Comparison of ENCODE assay signal across 29 mouse cellular contexts in genomic region chr15:100541426-100541825, GRCm38 (mm10). TPM values are rescaled to one million over a fixed set of nuclear protein-coding genes. Genes with fewer than 3 reads are reported as not detected.
A peak's percentile ranks its signal among the peaks of the same experiment; 100 is the strongest.
DNase-seq lines count a peak whose midpoint lies in the region; ATAC-seq and TF ChIP-seq lines count a peak whose summit lies in the region.
"Had no signal": no experiment of that assay in that cellular context is flagged by ENCODE, and none has a peak within 500 bp of the region (broad histone marks: within the 10 kb centered on the region; RNA-seq: fewer than 3 reads in every experiment).

No protein-coding gene starts in this region.

- no peaks in the 10 kb centered on the region for H3K27me3 ChIP-seq in heart, embryonic 10.5 days (ENCODE audit: insufficient read depth, poor library complexity, severe bottlenecking)
- H3K27me3 ChIP-seq in heart, embryonic 11.5 days (ENCODE audit: control insufficient read depth, insufficient read depth, low read length) = no peaks in the 10 kb centered on the region
- no peaks in the 10 kb centered on the region for H3K27me3 ChIP-seq in ES-Bruce4 (ENCODE audit: control insufficient read depth, insufficient read depth, low read length, poor library complexity, severe bottlenecking)
- H3K27me3 ChIP-seq: CH12.LX; embryonic facial prominence, embryonic 13.5 days; forebrain, embryonic 12.5 days; forebrain, embryonic 15.5 days; heart, embryonic 12.5 days; hindbrain, embryonic 13.5 days; intestine, embryonic 15.5 days had no signal

- in situ Hi-C loops in ES-E14 (cut with MboI; ENCODE audit: low sequenced_read_pairs in 2 of 2, unreplicated experiment in 2 of 2) = no loop called here

- TF ChIP-seq CTCF in ES-Bruce4 (IDR thresholded peaks at IDR 0.05; ENCODE audit: low read depth, low read length) = no peak

- no peak overlapping the region for H3K4me3 ChIP-seq in heart, embryonic 10.5 days
- no peak overlapping the region for H3K4me3 ChIP-seq in heart, embryonic 11.5 days (ENCODE audit: low read depth, low read length)
- H3K4me3 ChIP-seq in ES-Bruce4 (ENCODE audit: low read depth, low read length) (no peak overlapping the region), ES-E14 (ENCODE audit: insufficient read depth in 1 of 2, low read depth in 1 of 2, low read length in 2 of 2, poor library complexity in 1 of 2, severe bottlenecking in 1 of 2) (no peak overlapping the region)
- H3K4me3 ChIP-seq: embryonic facial prominence, embryonic 10.5 days; embryonic facial prominence, embryonic 13.5 days; erythroblast, embryonic 14.5 days; forebrain, embryonic 12.5 days; forebrain, embryonic 15.5 days; heart, adult 2 months; heart, embryonic 12.5 days; hindbrain, embryonic 10.5 days; hindbrain, embryonic 13.5 days; intestine, embryonic 15.5 days had no signal

- H3K27ac ChIP-seq in heart, embryonic 10.5 days = no peak overlapping the region
- no peak overlapping the region for H3K27ac ChIP-seq in heart, embryonic 11.5 days (ENCODE audit: low read depth, low read length)
- H3K27ac ChIP-seq in ES-Bruce4 (ENCODE audit: insufficient read depth, low read length) (peak overlapping the region; percentile 2; the same call in 1 of the 2 replicates), ES-E14 (ENCODE audit: insufficient read depth, low read depth, low read length, poor library complexity, severe bottlenecking) (peak overlapping the region; percentile 11; the same call in 1 of the 2 replicates)
- H3K27ac ChIP-seq: embryonic facial prominence, embryonic 10.5 days; embryonic facial prominence, embryonic 13.5 days; forebrain, embryonic 12.5 days; forebrain, embryonic 15.5 days; heart, adult 2 months; hindbrain, embryonic 10.5 days; hindbrain, embryonic 13.5 days; intestine, embryonic 15.5 days had no signal

- no peaks in the 10 kb centered on the region for H3K9me3 ChIP-seq in heart, embryonic 10.5 days
- H3K9me3 ChIP-seq in heart, embryonic 11.5 days (replicated peaks; ENCODE audit: control insufficient read depth, low read length) = 0 out of 2 replicates have a peak, but pooled peaks cover 2% of the 10 kb centered on the region
- H3K9me3 ChIP-seq in ES-Bruce4 (replicated peaks; ENCODE audit: control insufficient read depth, insufficient read depth, low read length, poor library complexity, severe bottlenecking) (peaks cover 36% of the 10 kb centered on the region), ES-E14 (ENCODE audit: control insufficient read depth, insufficient read depth, low read depth, low read length) (peaks cover 2% of the 10 kb centered on the region; the same call in 1 of the 2 replicates)
- H3K9me3 ChIP-seq: forebrain, embryonic 15.5 days; hindbrain, embryonic 13.5 days had no signal

- no peak overlapping the region for H3K4me2 ChIP-seq in heart, embryonic 11.5 days
- H3K4me2 ChIP-seq: embryonic facial prominence, embryonic 13.5 days; forebrain, embryonic 12.5 days; forebrain, embryonic 15.5 days; heart, embryonic 12.5 days; hindbrain, embryonic 13.5 days; intestine, embryonic 15.5 days had no signal

- H3K9ac ChIP-seq in heart, embryonic 11.5 days (ENCODE audit: low read depth, low read length) = no peak overlapping the region
- H3K9ac ChIP-seq in ES-Bruce4 (ENCODE audit: low read depth, poor library complexity, severe bottlenecking) (no peak overlapping the region), ES-E14 (ENCODE audit: insufficient read depth, low read depth, low read length, poor library complexity, severe bottlenecking) (no peak overlapping the region)
- H3K9ac ChIP-seq: embryonic facial prominence, embryonic 13.5 days; forebrain, embryonic 12.5 days; forebrain, embryonic 15.5 days; heart, embryonic 12.5 days; hindbrain, embryonic 13.5 days; intestine, embryonic 15.5 days had no signal

- no peak for TF ChIP-seq POLR2A in ES-Bruce4 (IDR thresholded peaks at IDR 0.05; ENCODE audit: insufficient read depth, low read length)

- TF ChIP-seq EP300 in ES-Bruce4 (IDR thresholded peaks at IDR 0.05; ENCODE audit: insufficient read depth, low read depth, low read length) = no peak

- no peaks in the 10 kb centered on the region for H3K4me1 ChIP-seq in heart, embryonic 10.5 days
- no peaks in the 10 kb centered on the region for H3K4me1 ChIP-seq in heart, embryonic 11.5 days (ENCODE audit: control insufficient read depth, insufficient read depth, low read length)
- H3K4me1 ChIP-seq in ES-Bruce4 (ENCODE audit: control insufficient read depth, insufficient read depth, low read length) (no peaks in the 10 kb centered on the region), ES-E14 (ENCODE audit: control insufficient read depth in 2 of 2, insufficient read depth in 2 of 2, low read length in 2 of 2, poor library complexity in 1 of 2) (0 out of 4 replicates have a peak, but pooled peaks cover 0 to 4% of the 10 kb centered on the region in 2 experiments)
- H3K4me1 ChIP-seq: embryonic facial prominence, embryonic 10.5 days; embryonic facial prominence, embryonic 13.5 days; forebrain, embryonic 12.5 days; forebrain, embryonic 15.5 days; hindbrain, embryonic 10.5 days; hindbrain, embryonic 13.5 days; intestine, embryonic 15.5 days had no signal

- ATAC-seq in heart, embryonic 11.5 days (replicated peaks; ENCODE audit: insufficient number of reproducible peaks, low FRiP score, low TSS enrichment) = no peak
- ATAC-seq: forebrain, embryonic 15.5 days; hindbrain, embryonic 16.5 days; intestine, embryonic 15.5 days had no signal

- WGBS in heart, embryonic 10.5 days = 90% methylated on average over 4 of the region's 4 CpGs
- WGBS in heart, embryonic 11.5 days (ENCODE audit: insufficient replicate concordance) = 89% methylated on average over 4 of the region's 4 CpGs

- peak; percentile 55 for DNase-seq in heart, embryonic 10.5 days (ENCODE audit: low spot score)
- DNase-seq in ES-E14 (ENCODE audit: low read depth, low spot score) = no peak
- peak; percentile 44 for DNase-seq in ZHBTc4 (ENCODE audit: low read depth, low spot score)
- DNase-seq in cerebellum, postnatal 10 days = no peak
- no peak for DNase-seq in urinary bladder, postnatal 14 days (ENCODE audit: low spot score)
- DNase-seq: adrenal gland, postnatal 14 days; B cell, adult 2 months; cerebellum, adult 11 months; cerebellum, adult 2 months; cerebellum, adult 9-11 months; cerebellum, postnatal 36 days; embryo, embryonic 11 days; gastrocnemius, postnatal 25 days; heart, adult 2 months; heart, postnatal 36 days; kidney, adult 11 months had no signal

- peaks cover 35% of the 10 kb centered on the region for H3K36me3 ChIP-seq in heart, embryonic 10.5 days
- no peaks in the 10 kb centered on the region for H3K36me3 ChIP-seq in heart, embryonic 11.5 days (ENCODE audit: control insufficient read depth, insufficient read depth, low read length)
- H3K36me3 ChIP-seq in ES-Bruce4 (ENCODE audit: control insufficient read depth, insufficient read depth, low read length, poor library complexity, severe bottlenecking) (no peaks in the 10 kb centered on the region), ES-E14 (ENCODE audit: control insufficient read depth, insufficient read depth, low read length, poor library complexity, severe bottlenecking) (peaks cover 5% of the 10 kb centered on the region)
- H3K36me3 ChIP-seq: forebrain, embryonic 15.5 days had no signal

TF ChIP-seq in ES-E14, 5 proteins besides CTCF, POLR2A, EP300 and RAD21:
- no peak for TF ChIP-seq ZNF384 (IDR thresholded peaks at IDR 0.05; ENCODE audit: low read depth, low read length)
- no peak for TF ChIP-seq HCFC1 (IDR thresholded peaks at IDR 0.05; ENCODE audit: borderline replicate concordance, insufficient read depth, low read length)
- no peak for TF ChIP-seq CHD2 (IDR thresholded peaks at IDR 0.05; ENCODE audit: low read depth, low read length)
- no peak for TF ChIP-seq ZC3H11A (IDR thresholded peaks at IDR 0.05; ENCODE audit: borderline replicate concordance, low read depth, low read length)
- no peak for TF ChIP-seq MAFK (IDR thresholded peaks at IDR 0.05; ENCODE audit: insufficient read depth, low read depth, low read length)

RNA-seq across cellular contexts. Expression of gene Tfcp2, which starts 10.4 kb away (rescaled TPM):
- polyA plus RNA-seq in heart, embryonic 10.5 days (2016; fragmentation: Nextera tagmentation; extraction: Ambion mirVana) = 22.4 TPM in 2 replicates
- polyA plus RNA-seq in heart, embryonic 11.5 days (2014; fragmentation: Nextera tagmentation; extraction: Ambion mirVana) = 15.4 and 18.9 TPM in 2 replicates
- 14.2 and 15.7 TPM in 2 replicates for polyA plus RNA-seq in ES-Bruce4 (2011; ENCODE audit: insufficient read depth, insufficient read length, low read depth, missing spikeins)
- 13.1 and 13.6 TPM in 2 replicates for total RNA-seq in ES-E14 (2012; rRNA removed)

RNA-seq across cellular contexts. Expression of gene Csrnp2, which starts 46.1 kb away (rescaled TPM):
- 11.6 and 13.6 TPM in 2 replicates for polyA plus RNA-seq in heart, embryonic 10.5 days (2016; fragmentation: Nextera tagmentation; extraction: Ambion mirVana)
- 9.4 and 10.2 TPM in 2 replicates for polyA plus RNA-seq in heart, embryonic 11.5 days (2014; fragmentation: Nextera tagmentation; extraction: Ambion mirVana)
- polyA plus RNA-seq in ES-Bruce4 (2011; ENCODE audit: insufficient read depth, insufficient read length, low read depth, missing spikeins) = 6.6 and 6.8 TPM in 2 replicates
- total RNA-seq in ES-E14 (2012; rRNA removed) = 8.1 and 14.6 TPM in 2 replicates

RNA-seq across cellular contexts. Expression of gene Pou6f1, which starts 58.4 kb away (rescaled TPM):
- polyA plus RNA-seq in heart, embryonic 10.5 days (2016; fragmentation: Nextera tagmentation; extraction: Ambion mirVana) = 2.0 and 2.1 TPM in 2 replicates
- 2.3 and 3.1 TPM in 2 replicates for polyA plus RNA-seq in heart, embryonic 11.5 days (2014; fragmentation: Nextera tagmentation; extraction: Ambion mirVana)
- polyA plus RNA-seq in ES-Bruce4 (2011; ENCODE audit: insufficient read depth, insufficient read length, low read depth, missing spikeins) = 4.9 and 7.3 TPM in 2 replicates
- 2.9 and 4.1 TPM in 2 replicates for total RNA-seq in ES-E14 (2012; rRNA removed)

Comparison
In these comparisons a context has a peak if more than half of its experiments do, and no peak if none do; other contexts are left out.
1. DNase-seq: peak in heart, embryonic 10.5 days (single experiment) and ZHBTc4 (single experiment); none in ES-E14 (single experiment), cerebellum, postnatal 10 days (0 of 2) and urinary bladder, postnatal 14 days (single experiment).
2. H3K27ac ChIP-seq: peak in ES-Bruce4 (single experiment) and ES-E14 (single experiment); none in heart, embryonic 10.5 days (single experiment) and heart, embryonic 11.5 days (single experiment).